Mouse (Mus musculus) layer of hippocampus, adult 6 months (tissue): ENCODE results near the gene Entpd8. TPM values are rescaled to one million over a fixed set of nuclear protein-coding genes. Genes with fewer than 3 reads are reported as not detected.

Source experiments
- long read RNA-seq, 2 experiments: library from polyadenylated mRNA; unstranded; transcript quantifications; one replicate each; pipeline ENCODE4 v2.0.0; 2019 to 2020
- microRNA-seq: library from miRNA; unstranded; fragments of <30 nt; microRNA quantifications from one replicate; pipeline ENCODE4 v1.2.0, GENCODE M21; 2020
- polyA plus RNA-seq: library from polyadenylated mRNA; unstranded; fragments of <200 nt; fragmentation: Nextera tagmentation; gene quantifications from 2 replicates; pipeline ENCODE4 v1.2.3, GENCODE M21; 2021

Entpd8 gene
- polyA plus RNA-seq: not detected in 2 replicates
- long read RNA-seq, experiment 1: 0 reads
- long read RNA-seq, experiment 2: 0 reads

GRCm38 (mm10) chr2:25080076-25080475 lies at the start of gene Entpd8:
Gene Entpd8 (plus strand): TSS chr2:25080304.

GRCm38 (mm10) chr2:25054221-25055067 lies 25.7 kb upstream of the Entpd8 start, which contains the start of gene Nsmf:
Gene Nsmf (plus strand): TSS chr2:25054355.

GRCm38 (mm10) chr2:25095109-25095850 lies 15.2 kb downstream of the Entpd8 start, which contains the start of gene Noxa1:
Gene Noxa1 (minus strand): TSS chr2:25095149.

Small RNAs within 50 kb of the gene (microRNA-seq; reads per million reads assigned to microRNA genes)
- not detected for gene Gm24328
- 0.86 reads per million for gene Mir7664

Other genes starting within 250 kb of the Entpd8 start
- gene Ehmt1, start 160.7 kb upstream of the Entpd8 start, polyA plus RNA-seq: 24.6 and 26.8 TPM in 2 replicates
- gene Arrdc1, start 145.1 kb upstream of the Entpd8 start, polyA plus RNA-seq: 3.1 and 4.4 TPM in 2 replicates
- 1.4 and 1.8 TPM in 2 replicates for gene Zmynd19, start 130.5 kb upstream of the Entpd8 start, polyA plus RNA-seq
- gene Dph7, start 117.9 kb upstream of the Entpd8 start, polyA plus RNA-seq: 31.2 and 31.7 TPM in 2 replicates
- gene Mrpl41, start 105.2 kb upstream of the Entpd8 start, polyA plus RNA-seq: 199 and 200 TPM in 2 replicates
- gene Pnpla7, start 104.3 kb upstream of the Entpd8 start, polyA plus RNA-seq: 8.6 and 11.2 TPM in 2 replicates
- gene Nsmf, start 25.9 kb upstream of the Entpd8 start, polyA plus RNA-seq: 596 and 716 TPM in 2 replicates
- gene Noxa1, start 14.8 kb downstream of the Entpd8 start, polyA plus RNA-seq: not detected in 2 replicates
- gene Nrarp, start 100.5 kb downstream of the Entpd8 start, polyA plus RNA-seq: 3.4 and 5.2 TPM in 2 replicates
- 2.4 and 3.3 TPM in 2 replicates for gene Tor4a, start 116.6 kb downstream of the Entpd8 start, polyA plus RNA-seq
- gene Nelfb, start 131.2 kb downstream of the Entpd8 start, polyA plus RNA-seq: 32.7 and 34.5 TPM in 2 replicates
- gene Stpg3, start 134.3 kb downstream of the Entpd8 start, polyA plus RNA-seq: not detected in 2 replicates
- gene Fam166a, start 138.4 kb downstream of the Entpd8 start, polyA plus RNA-seq: 12.9 and 15.7 TPM in 2 replicates
- gene Tubb4b, start 144.4 kb downstream of the Entpd8 start, polyA plus RNA-seq: 531 and 583 TPM in 2 replicates
- gene Slc34a3, start 154.1 kb downstream of the Entpd8 start, polyA plus RNA-seq: 0.45 TPM in 2 replicates
- gene Rnf224, start 156.5 kb downstream of the Entpd8 start, polyA plus RNA-seq: not detected in 2 replicates
- 52.0 and 62.6 TPM in 2 replicates for gene Rnf208, start 162.0 kb downstream of the Entpd8 start, polyA plus RNA-seq
- gene Cysrt1, start 162.1 kb downstream of the Entpd8 start, polyA plus RNA-seq: not detected in 2 replicates
- 0.79 and 1.6 TPM in 2 replicates for gene AL732309.1, start 166.6 kb downstream of the Entpd8 start, polyA plus RNA-seq
- 30.8 and 34.2 TPM in 2 replicates for gene Tmem203, start 175.1 kb downstream of the Entpd8 start, polyA plus RNA-seq
- gene Tprn, start 182.3 kb downstream of the Entpd8 start, polyA plus RNA-seq: 12.5 and 13.7 TPM in 2 replicates
- gene Ssna1, start 192.1 kb downstream of the Entpd8 start, polyA plus RNA-seq: 76.5 and 79.6 TPM in 2 replicates
- gene Anapc2, start 192.2 kb downstream of the Entpd8 start, polyA plus RNA-seq: 32.4 and 34.4 TPM in 2 replicates
- gene Tmem210, start 207.8 kb downstream of the Entpd8 start, polyA plus RNA-seq: not detected in 2 replicates
- 0.26 and 0.28 TPM in 2 replicates for gene Lrrc26, start 209.6 kb downstream of the Entpd8 start, polyA plus RNA-seq
- gene Grin1, start 238.9 kb downstream of the Entpd8 start, polyA plus RNA-seq: 101 and 125 TPM in 2 replicates